Mouse (Mus musculus) heart, postnatal 0 days (tissue): ENCODE measurements around the gene Meis2.

ENCODE experiments used
- CTCF ChIP-seq: IDR thresholded peaks from 2 replicates; pipeline ENCODE4 v1.5.1; 2016; ENCODE audit warnings: antibody characterized with exemption, control low read depth, low read depth
- EP300 ChIP-seq: IDR thresholded peaks from 2 replicates; pipeline ENCODE4 v1.6.1; 2016; ENCODE audit warnings: antibody characterized with exemption, low read depth

DNA sequence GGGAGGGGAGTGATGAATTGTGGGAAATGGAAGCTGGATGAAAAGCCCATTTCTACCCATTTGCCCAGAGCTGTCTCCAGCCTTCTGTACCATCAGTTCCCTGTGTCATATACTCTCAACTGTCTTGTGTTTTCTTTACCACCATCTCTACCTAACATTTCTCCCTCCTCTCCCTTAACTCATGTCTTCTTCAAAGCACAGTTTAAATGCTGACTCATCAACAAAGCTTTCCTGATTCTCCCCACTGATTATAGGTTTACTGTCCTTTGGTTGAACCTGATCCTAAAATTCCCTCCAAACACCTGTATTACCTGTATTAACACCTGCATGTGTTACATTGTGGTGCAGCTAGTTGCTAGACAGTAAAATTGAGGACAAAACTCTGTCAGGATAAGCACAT, 222.8 kb downstream of the Meis2 start:
- TF ChIP-seq EP300 (no peak), CTCF (no peak)
